Mouse (Mus musculus): Measurements from ENCODE around the gene Astn2.

The Astn2 gene

GRCm38 (mm10) chr4:65831872-65832271, 572.5 kb downstream of the Astn2 start:
- DNase-seq, result no peak

GRCm38 (mm10) chr4:65830495-65830894, 573.9 kb downstream of the Astn2 start:
- no peak for DNase-seq

DNA sequence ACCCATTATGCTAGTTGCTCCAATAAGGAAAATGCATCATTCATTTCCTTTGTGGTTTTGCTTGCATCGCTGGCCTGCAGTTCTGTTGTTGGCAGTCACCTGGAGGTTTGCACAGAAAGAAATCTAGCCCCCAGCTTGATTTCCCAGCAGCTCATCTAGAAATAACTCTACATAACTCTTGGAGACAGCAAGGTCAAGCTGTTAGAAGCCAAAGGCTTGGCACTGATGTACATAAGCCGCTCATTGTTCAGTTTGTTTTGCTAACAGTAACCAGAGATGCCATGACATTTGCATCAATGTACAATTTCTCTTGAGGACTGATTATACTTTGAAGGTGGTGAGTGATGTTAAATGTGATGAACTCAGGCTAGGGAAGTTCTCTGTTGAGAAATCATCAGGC, 583.3 kb downstream of the Astn2 start:
- no peak for DNase-seq

DNA sequence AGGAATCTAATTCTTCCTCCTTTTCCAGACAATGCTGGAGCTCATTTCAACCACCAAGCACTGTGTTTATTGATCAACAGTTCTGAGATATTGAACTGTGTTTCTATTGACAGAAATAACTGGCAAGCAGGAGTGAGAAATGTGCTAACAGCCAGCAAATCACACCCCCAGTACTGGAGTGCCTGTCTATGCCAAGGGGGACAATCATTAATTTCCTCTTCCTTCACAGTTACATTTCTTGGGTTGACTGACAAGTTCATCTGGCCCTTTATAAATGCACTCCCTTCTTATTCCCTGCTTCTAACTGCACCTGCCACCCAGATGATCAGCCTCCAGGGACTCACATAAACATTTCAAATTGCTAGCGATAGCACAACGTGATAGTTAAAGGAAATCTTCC, 584.2 kb downstream of the Astn2 start:
- no peak for DNase-seq

DNA sequence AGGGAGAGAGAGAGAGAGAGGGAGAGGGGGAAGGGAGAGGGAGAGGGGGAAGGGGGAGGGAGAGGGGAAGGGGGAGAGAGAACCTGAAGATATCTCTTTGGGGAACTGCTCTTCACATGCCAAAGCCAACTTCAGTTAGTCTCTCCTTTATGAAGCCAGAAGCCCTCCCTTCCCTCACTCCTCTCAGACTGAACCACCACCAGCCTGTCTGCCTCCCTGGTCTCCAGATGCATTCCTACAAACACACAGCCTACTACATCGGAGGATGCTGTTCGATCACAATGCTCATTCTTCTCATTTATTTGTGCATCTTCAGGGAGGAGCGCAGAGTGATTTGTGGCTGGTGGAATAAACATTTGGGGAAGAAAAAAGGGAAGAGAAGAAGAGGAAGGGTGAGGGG, 584.6 kb downstream of the Astn2 start:
- DNase-seq, result no peak

GRCm38 (mm10) chr4:65814176-65814535, 590.3 kb downstream of the Astn2 start:
- DNase-seq, result no peak

DNA sequence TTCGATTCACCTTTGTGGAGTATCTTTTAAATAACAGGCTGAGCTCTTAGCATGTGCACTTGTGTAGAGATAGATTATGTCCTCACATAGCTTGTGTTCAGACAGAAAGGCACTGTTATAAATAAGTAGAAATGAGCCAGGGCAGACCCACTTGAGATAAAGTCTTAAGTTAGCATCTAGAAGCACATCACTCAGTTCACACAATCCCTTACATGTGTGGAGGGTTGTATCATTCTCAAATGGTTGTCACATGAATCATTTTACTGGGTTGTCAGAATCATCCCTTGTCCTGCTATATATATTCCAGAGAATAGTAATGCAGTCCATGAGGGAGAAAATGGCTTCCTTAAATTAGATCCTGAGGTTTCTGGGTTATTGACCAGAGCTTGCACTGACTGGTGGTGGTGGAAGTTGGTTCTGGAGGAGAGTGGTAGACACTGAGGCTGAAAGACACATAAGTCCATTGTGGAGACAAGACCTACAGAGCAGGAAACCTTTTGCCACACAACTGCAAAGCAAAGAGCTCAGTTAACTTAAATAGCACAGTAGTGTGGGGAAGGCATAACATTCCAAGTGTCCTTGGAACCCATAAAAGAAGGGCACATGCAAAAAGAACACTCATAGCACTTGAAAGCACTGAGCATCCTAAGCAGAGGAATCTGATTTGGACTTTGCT, 590.8 kb downstream of the Astn2 start:
- no peak for DNase-seq

- no peak for DNase-seq
Measured at GRCm38 (mm10) chr4:65807341-65807740, 597.1 kb downstream of the Astn2 start.

DNA sequence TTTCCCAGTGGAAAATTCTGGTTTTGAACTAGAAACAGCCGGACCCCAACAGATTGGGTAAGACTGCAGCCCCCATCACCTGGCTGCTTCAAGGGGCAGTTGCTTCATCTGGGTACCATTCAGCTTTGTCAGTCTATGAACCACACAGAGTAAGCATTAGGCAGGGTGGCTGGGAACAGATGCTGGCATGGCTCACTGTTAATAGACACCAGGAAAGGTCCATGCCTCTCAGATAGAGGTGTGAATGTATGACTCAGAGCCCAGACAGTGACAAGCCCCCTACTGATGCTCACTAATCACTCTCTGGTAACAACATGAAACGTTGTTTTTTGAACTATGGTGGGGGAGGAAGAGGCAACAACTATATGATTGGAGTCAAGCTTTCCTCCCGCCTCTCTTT, 603.2 kb downstream of the Astn2 start:
- no peak for DNase-seq

DNA sequence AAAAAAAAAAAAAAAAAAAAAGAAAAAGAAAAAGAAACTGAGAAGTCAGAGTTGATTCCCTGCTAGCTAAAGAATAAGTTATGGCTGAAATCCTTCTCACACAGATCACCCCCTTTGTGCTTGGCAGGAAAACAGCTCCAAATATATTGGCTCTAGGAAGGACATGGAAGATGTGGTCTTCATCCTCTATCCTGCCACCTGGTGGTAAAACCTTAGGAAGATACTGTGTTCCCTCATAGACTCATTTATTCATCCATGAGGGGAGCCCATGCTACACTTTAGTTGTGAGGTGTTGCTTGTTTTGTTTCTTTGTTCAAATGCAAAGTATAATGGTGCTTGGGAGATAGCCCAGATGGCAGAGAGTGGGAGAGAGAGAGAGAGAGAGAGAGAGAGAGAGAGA, 613.4 kb downstream of the Astn2 start:
- no peak for DNase-seq

GRCm38 (mm10) chr4:65773368-65774010, 630.9 kb downstream of the Astn2 start:
- no peak for DNase-seq

GRCm38 (mm10) chr4:65770952-65771351, 633.5 kb downstream of the Astn2 start:
- no peak for DNase-seq

DNA sequence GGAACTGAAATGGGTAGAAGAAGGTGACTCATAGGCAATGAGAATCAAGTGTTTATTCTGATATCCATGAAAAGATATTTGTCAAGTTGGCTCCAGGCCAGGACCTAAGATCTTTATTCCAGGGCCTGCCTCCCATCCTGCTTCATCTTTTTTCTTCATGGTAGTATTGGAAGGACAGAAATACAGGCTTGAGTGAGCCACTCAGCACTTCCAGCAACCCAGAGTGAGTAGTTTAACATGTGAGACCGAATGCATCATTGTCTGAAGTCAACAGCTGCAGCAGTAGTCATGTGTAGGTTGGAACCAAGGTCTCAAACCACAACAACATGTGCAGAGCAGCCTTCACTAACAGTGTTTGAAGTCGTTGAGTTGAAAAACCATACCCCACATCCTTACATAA, 636.5 kb downstream of the Astn2 start:
- no peak for DNase-seq

DNA sequence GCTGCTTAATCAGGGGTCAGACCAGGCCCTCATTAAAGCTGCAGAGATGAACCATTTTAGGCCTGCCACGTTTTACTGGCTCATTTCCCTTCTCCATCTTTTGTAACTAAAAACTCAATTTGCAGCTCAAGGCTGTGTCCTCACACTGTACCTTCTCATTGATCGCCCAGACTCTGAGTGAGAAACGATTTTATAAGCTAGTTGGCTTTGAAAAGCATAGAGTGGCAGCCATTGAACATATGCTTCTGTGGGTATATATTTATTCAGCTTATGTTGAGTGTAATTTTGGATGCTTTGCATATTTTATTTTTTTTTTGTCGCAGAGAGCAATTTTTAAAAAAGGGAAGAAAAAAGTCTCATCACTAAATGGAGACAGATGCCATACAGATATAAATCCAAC, 637.0 kb downstream of the Astn2 start:
- no peak for DNase-seq

GRCm38 (mm10) chr4:65765312-65765711, 639.1 kb downstream of the Astn2 start:
- no peak for DNase-seq

DNA sequence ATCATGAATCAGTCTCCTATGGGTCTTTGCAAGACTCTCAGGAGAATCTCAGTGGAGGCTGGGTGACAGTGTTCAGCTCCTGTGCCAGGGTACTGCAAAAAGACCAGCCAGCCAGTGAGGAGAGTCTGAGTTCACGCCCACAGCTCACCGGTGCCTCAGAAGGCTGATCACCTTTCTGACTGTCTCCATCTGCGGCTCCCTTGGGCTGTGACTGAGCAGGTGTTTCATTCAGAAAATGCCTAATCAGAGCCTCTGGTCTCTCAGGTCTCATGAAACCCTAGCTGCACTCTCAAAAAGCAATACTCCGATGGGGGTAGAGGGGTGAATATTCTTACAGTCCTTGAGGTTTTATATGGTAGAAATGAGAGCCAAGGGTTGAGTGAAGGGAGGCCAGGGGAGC, 640.1 kb downstream of the Astn2 start:
- DNase-seq, result no peak

GRCm38 (mm10) chr4:65763823-65764222, 640.6 kb downstream of the Astn2 start:
- no peak for DNase-seq

DNA sequence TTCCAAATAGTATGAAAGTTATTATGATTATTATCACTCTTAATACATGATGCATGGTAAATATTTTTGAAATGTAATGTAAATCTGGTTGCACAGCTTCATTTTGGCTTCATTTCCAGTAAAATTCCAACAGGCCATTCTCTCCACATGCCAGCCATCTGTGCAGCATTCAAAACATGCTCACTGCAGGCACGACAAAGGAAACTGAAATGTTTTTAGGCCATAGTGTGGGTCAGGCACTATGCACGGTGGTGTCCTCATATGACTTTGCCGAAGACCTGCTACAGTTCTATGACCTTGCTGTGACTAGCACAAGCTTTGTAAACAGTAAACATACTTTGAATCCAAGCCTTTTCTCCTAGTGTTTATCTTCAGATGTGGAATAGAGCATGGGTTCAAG, 642.3 kb downstream of the Astn2 start:
- DNase-seq, result no peak

DNA sequence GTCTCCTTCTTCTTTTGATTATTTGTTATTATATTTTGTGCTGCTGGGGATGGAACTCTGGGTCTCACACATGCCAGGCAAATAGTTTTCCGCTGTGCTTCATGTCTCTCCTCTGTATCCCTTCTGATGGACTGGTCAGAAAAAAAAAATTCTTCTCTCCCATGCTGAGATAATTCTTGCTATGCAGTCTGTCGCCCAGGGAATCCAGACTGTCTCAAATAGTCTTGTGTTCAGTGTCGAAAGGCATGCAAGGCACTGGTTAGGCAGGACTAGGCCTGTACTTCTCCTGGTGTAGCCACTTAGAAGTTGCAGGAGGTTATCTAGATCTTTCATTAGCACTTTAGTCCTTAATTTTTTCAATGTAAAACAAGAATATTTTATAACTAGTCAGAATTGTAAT, 642.8 kb downstream of the Astn2 start:
- no peak for DNase-seq

- DNase-seq, result no peak
Measured at GRCm38 (mm10) chr4:65758875-65759201, 645.6 kb downstream of the Astn2 start.

DNA sequence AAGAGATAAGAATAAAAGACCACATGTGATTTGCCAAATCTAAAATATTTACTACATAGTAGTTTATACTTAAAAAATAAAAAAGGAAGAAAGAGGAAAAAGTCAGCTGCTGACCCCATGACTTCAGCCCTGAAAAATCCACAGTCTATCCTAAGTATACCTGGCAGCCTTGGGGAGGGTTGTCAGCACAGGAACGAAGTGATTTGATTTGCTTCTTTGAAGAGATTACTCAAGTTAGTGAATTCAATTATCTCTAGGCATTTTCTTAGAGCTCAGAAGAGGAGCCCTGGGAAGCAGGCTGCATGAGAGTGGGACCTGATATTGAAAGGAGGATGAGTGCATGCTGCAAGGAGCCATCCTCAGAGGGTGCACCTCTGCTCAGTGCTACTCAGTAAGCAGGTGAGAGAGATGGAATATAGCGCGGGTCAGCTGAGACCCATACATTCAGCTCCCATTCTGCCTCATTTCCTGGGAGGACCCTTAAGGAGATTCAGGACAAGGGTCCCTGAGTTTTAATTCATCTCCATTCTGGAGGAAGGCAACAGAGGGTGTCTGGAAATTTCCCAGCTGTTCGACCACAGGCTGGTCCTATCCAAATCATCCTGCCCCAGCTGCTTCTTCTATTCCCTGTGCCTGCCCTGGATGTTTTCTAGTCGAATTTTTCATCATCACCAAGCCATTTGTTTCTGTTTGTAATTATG, 646.1 kb downstream of the Astn2 start:
- no peak for DNase-seq

- no peak for DNase-seq
Measured at GRCm38 (mm10) chr4:65752941-65753340, 651.5 kb downstream of the Astn2 start.

GRCm38 (mm10) chr4:65744788-65745187, 659.6 kb downstream of the Astn2 start:
- DNase-seq, result no peak

GRCm38 (mm10) chr4:65744088-65744610, 660.3 kb downstream of the Astn2 start:
- DNase-seq, result no peak
